Mouse (Mus musculus): ENCODE data around the gene Bzw2.

- TF ChIP-seq POLR2A (IDR thresholded peaks at IDR 0.05; ENCODE audit: low read depth, low read length): peak; percentile 77
- no peak for TF ChIP-seq CTCF (IDR thresholded peaks at IDR 0.05; ENCODE audit: borderline replicate concordance, insufficient read depth, low read length)
Measured at GRCm38 (mm10) chr12:36157638-36158308, at the start of gene Bzw2.

Data from embryonic fibroblast, embryonic 13.5 days (primary cell).